Mouse (Mus musculus) neural tube, embryonic 13.5 days (tissue): Measurements from ENCODE around the gene Sipa1l1. TPM values are rescaled to one million over a fixed set of nuclear protein-coding genes. Genes with fewer than 3 reads are reported as not detected.
"Not testable (repeated sequence)": the region's sequence is repeated elsewhere in the genome, so short reads cannot be mapped to it uniquely, and the experiment has no call there.

ENCODE experiments used
- ATAC-seq: fragments of 200-750 bp; cut with Nextera tagmentation; 2 replicates; pipeline ENCODE4 v1.8.0; 2017; ENCODE audit warnings: low read depth, mild to moderate bottlenecking, moderate TSS enrichment, moderate library complexity
- H3K27ac ChIP-seq: fragments of 300-500 bp; sonication (generic); replicated peaks from 2 replicates; pipeline ENCODE4 v1.5.1; 2015; ENCODE audit warnings: moderate library complexity, mild to moderate bottlenecking, inconsistent platforms
- H3K27me3 ChIP-seq: fragments of 300-500 bp; sonication (generic); 2 replicates; pipeline ENCODE4 v1.6.1; 2015; ENCODE audit warnings: mild to moderate bottlenecking, inconsistent platforms
- H3K36me3 ChIP-seq: fragments of 300-500 bp; sonication (generic); 2 replicates; pipeline ENCODE4 v1.6.1; 2015; ENCODE audit warnings: mild to moderate bottlenecking, inconsistent platforms
- H3K4me1 ChIP-seq: fragments of 300-500 bp; sonication (generic); replicated peaks from 2 replicates; pipeline ENCODE4 v1.6.1; 2015; ENCODE audit warnings: inconsistent platforms
- H3K4me2 ChIP-seq: fragments of 300-500 bp; sonication (generic); 2 replicates; pipeline ENCODE4 v1.6.1; 2015; ENCODE audit warnings: inconsistent platforms, mild to moderate bottlenecking, moderate library complexity
- H3K4me3 ChIP-seq: fragments of 300-500 bp; sonication (generic); 2 replicates; pipeline ENCODE4 v1.5.1; 2015; ENCODE audit warnings: mild to moderate bottlenecking, inconsistent platforms
- H3K9ac ChIP-seq: fragments of 300-500 bp; sonication (generic); 2 replicates; pipeline ENCODE4 v1.6.1; 2015; ENCODE audit warnings: moderate library complexity, mild to moderate bottlenecking, inconsistent platforms
- H3K9me3 ChIP-seq: fragments of 300-500 bp; sonication (generic); 2 replicates; pipeline ENCODE4 v1.6.1; 2016; ENCODE audit warnings: inconsistent platforms
- WGBS: fragments of 180-500 bp; shearing (Covaris S2); methylation state at CpG from one replicate; pipeline ENCODE4 v1.1.7; 2015; 5-methylcytosine and 5-hydroxymethylcytosine counted together
- polyA plus RNA-seq: library from polyadenylated mRNA; unstranded; fragments of >200 nt; fragmentation: Nextera tagmentation; extraction: Ambion mirVana; gene quantifications from 2 replicates; pipeline ENCODE4 v1.2.1, GENCODE M21; 2015

The Sipa1l1 gene
- polyA plus RNA-seq, 1 experiment from 2014 or later = 11.6 TPM

DNA sequence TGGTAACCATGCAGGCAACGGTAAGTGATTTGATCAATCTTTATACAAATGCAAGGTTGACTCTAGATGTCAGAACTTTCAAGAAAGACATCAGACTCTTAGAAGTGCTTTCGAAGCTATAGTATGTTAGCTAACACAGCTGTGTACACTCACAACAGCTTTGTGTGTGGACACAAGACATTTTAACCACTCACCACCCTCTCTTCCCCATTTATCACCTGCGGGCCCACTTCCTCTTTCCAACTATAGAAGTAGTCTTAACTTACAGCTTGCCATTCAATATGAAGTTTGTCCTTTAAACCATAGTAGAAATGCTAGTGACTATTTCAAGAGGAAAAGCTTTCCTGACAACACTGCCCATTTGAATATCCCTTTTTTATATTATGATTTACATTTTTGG lies 303.7 kb downstream of the Sipa1l1 start:
- Histone ChIP-seq H3K9me3 (no peaks in the 10 kb centered on the region), H3K4me2 (no peak overlapping the region), H3K27ac (no peak overlapping the region), H3K36me3 (no peaks in the 10 kb centered on the region), H3K9ac (no peak overlapping the region), H3K27me3 (no peaks in the 10 kb centered on the region), H3K4me1 (0 out of 2 replicates have a peak, but pooled peaks cover 13% of the 10 kb centered on the region), H3K4me3 (no peak overlapping the region)
- WGBS = 85% methylated on average over 3 of the region's 3 CpGs
- no peak for ATAC-seq

DNA sequence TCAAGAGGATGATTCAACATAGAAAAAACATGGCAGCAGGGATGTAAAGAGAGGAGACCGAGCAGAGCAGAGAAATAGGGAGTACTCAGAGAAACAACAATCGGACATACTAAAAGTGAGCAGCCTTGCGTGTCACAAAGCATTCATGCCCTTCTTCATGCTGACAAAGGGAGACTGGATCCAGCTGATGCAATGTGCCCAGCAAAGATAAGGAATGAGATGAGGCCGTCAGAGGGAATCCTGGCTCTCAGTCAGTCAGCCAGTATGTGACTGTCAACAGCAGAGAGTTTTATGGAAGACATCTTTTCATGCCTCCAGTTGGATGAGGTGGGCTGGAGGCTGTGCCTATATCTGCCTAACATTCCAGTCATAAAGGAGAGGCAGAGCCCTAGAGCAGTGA lies 304.1 kb downstream of the Sipa1l1 start:
- Histone ChIP-seq H3K4me1 (peaks cover 17% of the 10 kb centered on the region; the same call in 1 of the 2 replicates), H3K27me3 (no peaks in the 10 kb centered on the region), H3K9ac (no peak overlapping the region), H3K27ac (no peak overlapping the region), H3K36me3 (no peaks in the 10 kb centered on the region), H3K4me3 (no peak overlapping the region), H3K4me2 (no peak overlapping the region), H3K9me3 (no peaks in the 10 kb centered on the region)
- 89% methylated on average over 4 of the region's 4 CpGs for WGBS
- ATAC-seq = no peak

DNA sequence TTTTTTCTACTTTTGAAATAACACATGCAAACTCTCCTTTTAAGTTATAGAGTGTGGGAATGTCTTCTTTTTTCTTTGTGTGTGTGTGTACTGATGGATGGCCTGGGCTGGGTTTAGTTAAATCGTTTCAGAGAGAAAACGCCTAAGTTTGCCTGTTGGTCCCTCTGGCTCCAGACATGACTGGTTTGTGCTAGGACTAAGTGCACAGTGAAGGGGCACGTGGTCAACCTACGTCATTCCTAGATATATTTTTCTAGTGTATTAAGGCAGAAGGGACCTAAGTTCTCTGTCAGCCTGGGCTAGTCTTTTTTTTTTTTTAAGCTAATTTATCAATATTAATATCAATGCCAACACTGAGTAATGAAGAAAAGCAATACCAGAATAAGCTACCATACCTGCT lies 305.3 kb downstream of the Sipa1l1 start:
- H3K9ac ChIP-seq = no peak overlapping the region
- no peak overlapping the region for H3K4me3 ChIP-seq
- no peaks in the 10 kb centered on the region for H3K27me3 ChIP-seq
- no peak for ATAC-seq
- H3K4me1 ChIP-seq = peaks cover 25% of the 10 kb centered on the region; the same call in 1 of the 2 replicates
- H3K36me3 ChIP-seq = no peaks in the 10 kb centered on the region
- no peak overlapping the region for H3K4me2 ChIP-seq
- H3K9me3 ChIP-seq = no peaks in the 10 kb centered on the region
- 83% methylated on average over 4 of the region's 4 CpGs for WGBS
- no peak overlapping the region for H3K27ac ChIP-seq

DNA sequence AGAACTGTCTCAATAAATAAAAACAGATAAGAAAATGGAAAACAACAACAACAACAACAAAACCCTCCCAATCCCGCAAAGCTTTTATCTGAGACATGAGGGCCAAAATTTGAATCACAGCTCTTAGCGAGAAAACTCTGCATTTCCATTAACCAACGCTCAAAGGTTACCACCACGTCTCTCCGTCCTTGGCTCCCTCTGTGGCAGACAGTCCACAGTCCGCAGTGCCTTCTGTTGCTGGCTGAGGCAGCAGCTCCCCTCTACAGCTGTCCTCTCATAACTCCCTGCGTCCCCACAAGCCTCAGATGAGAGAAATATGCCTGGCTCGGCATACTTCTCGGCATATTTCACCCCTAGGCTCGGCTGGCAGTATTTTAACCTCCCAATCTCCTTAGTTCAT lies 306.9 kb downstream of the Sipa1l1 start:
- WGBS = 84% methylated on average over 10 of the region's 10 CpGs
- H3K27me3 ChIP-seq = no peaks in the 10 kb centered on the region

DNA sequence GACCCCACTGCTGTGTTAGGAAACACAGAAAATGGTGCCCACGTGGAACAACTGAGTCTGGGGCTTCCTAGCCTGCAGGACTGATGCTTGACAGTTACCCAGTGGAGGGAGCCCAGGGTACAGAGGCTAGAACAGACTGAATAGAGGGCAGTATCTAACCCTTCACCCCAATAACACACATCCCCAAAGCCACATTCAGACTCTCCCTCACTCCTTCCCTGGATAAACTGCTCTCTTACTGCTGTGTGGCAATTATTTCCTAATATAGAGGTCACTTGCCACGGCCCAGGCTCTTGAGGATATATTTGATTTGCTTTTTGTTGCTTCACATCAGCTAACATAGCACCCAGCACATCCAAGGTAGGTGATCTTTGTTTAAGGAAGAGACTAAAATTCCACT lies 307.5 kb downstream of the Sipa1l1 start:
- no peak overlapping the region for H3K27ac ChIP-seq
- WGBS = 51% methylated on average over 2 of the region's 2 CpGs
- H3K9ac ChIP-seq = no peak overlapping the region
- H3K4me3 ChIP-seq = no peak overlapping the region
- no peak overlapping the region for H3K4me2 ChIP-seq
- H3K9me3 ChIP-seq = no peaks in the 10 kb centered on the region
- H3K27me3 ChIP-seq = no peaks in the 10 kb centered on the region
- peaks cover 14% of the 10 kb centered on the region; the same call in 1 of the 2 replicates for H3K4me1 ChIP-seq
- ATAC-seq = no peak
- H3K36me3 ChIP-seq = no peaks in the 10 kb centered on the region

More for the DNA sequence above, 306.9 kb downstream of the Sipa1l1 start:
- Histone ChIP-seq H3K9ac (no peak overlapping the region), H3K9me3 (no peaks in the 10 kb centered on the region), H3K27ac (no peak overlapping the region), H3K36me3 (no peaks in the 10 kb centered on the region), H3K4me2 (no peak overlapping the region), H3K4me3 (no peak overlapping the region), H3K4me1 (peaks cover 15% of the 10 kb centered on the region; the same call in 1 of the 2 replicates)
- ATAC-seq = no peak

DNA sequence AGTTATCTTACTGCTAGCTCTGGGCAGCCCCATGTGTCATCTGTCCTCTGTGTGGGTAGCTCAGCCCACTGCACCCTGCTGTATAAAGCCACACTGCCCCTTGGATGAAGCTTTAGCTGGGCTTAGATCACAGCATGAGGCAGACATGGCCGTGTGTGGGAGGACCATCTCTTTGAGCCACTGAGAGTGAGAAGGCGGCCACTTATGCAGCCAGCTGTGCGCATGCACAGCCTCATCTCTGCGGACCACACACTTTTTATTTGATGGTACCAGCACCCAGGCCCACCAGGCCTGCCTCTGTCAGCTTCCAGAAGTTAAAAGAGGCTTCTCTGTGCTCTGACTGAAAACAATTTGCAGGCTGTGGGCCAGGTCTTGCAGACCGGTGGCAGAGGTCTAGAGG lies 308.7 kb downstream of the Sipa1l1 start:
- ATAC-seq = no peak
- Histone ChIP-seq H3K9ac (no peak overlapping the region), H3K4me2 (no peak overlapping the region), H3K4me1 (peaks cover 14% of the 10 kb centered on the region; the same call in 1 of the 2 replicates), H3K27ac (no peak overlapping the region), H3K9me3 (no peaks in the 10 kb centered on the region), H3K27me3 (no peaks in the 10 kb centered on the region), H3K36me3 (no peaks in the 10 kb centered on the region), H3K4me3 (no peak overlapping the region)
- 31% methylated on average over 5 of the region's 5 CpGs for WGBS

DNA sequence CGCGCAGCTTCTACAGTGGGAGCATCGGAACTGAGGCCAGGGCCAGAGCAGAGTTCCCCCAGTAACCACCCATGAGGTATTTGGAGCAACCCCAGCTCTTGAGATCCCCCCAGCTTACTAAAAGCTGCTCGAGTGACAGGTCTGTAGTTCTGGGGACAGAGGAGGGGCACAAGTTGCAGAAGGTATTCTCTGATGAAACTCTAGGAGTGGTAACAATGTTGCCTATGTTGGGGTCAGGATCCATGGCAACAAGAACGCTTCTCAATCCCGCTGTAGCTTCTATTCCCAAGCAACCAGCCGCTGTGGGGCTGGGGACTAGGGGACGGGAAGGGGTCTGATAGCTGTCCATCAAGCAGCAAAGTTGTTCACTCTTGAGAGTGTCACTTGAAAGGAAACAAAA lies 309.1 kb downstream of the Sipa1l1 start:
- Histone ChIP-seq H3K4me1 (peaks cover 14% of the 10 kb centered on the region; the same call in 1 of the 2 replicates), H3K27me3 (no peaks in the 10 kb centered on the region), H3K9ac (no peak overlapping the region), H3K4me2 (no peak overlapping the region), H3K4me3 (no peak overlapping the region), H3K27ac (no peak overlapping the region), H3K9me3 (no peaks in the 10 kb centered on the region), H3K36me3 (no peaks in the 10 kb centered on the region)
- 30% methylated on average over 8 of the region's 8 CpGs for WGBS
- ATAC-seq = no peak

DNA sequence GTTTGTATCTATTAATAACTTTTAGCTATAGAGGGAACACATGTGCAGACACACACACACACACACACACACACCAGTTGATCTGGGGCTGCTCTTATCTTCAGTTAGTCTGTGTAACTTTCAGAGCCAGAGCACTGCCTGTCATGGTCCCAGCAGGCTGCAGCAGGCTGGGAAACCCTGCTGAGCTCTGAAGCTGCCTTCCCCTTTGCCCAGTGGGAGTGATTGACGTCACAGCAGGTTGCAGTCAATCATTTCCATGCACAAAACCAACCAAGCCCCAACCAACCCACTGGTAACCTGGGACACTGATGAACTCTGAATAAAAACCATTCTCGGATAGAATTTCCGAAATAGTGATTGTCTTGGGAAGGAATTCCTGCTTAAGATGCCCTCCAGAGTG lies 310.3 kb downstream of the Sipa1l1 start:
- Histone ChIP-seq H3K9me3 (no peaks in the 10 kb centered on the region), H3K4me1 (peaks cover 14% of the 10 kb centered on the region; the same call in 1 of the 2 replicates), H3K4me3 (no peak overlapping the region), H3K4me2 (no peak overlapping the region), H3K9ac (no peak overlapping the region), H3K27me3 (no peaks in the 10 kb centered on the region), H3K36me3 (no peaks in the 10 kb centered on the region), H3K27ac (no peak overlapping the region)
- 48% methylated on average over 3 of the region's 3 CpGs for WGBS
- no peak for ATAC-seq

DNA sequence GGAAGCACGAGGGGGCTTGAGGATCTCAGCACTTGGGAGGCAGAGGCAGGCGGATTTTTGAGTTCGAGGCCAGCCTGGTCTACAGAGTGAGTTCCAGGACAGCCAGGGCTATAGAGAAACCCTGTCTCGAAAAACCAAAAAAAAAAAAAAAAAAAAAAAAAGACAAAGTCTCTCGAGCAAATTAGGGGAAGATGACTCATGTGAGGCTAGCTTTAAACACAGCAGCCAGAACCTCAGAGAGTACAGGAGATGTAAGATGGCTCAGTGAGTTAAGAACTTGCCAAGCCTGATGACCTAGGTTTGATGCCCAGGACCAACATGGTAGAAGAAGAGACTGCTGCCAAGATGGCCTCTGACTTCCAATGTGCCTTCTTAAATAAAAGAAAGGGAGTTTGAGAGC lies 311.3 kb downstream of the Sipa1l1 start:
- not testable (repeated sequence) for H3K9ac ChIP-seq, H3K4me3 ChIP-seq, H3K9me3 ChIP-seq, H3K27me3 ChIP-seq, ATAC-seq, H3K27ac ChIP-seq, H3K4me2 ChIP-seq, H3K36me3 ChIP-seq
- 73% methylated on average over 5 of the region's 5 CpGs for WGBS
- peaks cover 14% of the 10 kb centered on the region; the same call in 1 of the 2 replicates for H3K4me1 ChIP-seq

DNA sequence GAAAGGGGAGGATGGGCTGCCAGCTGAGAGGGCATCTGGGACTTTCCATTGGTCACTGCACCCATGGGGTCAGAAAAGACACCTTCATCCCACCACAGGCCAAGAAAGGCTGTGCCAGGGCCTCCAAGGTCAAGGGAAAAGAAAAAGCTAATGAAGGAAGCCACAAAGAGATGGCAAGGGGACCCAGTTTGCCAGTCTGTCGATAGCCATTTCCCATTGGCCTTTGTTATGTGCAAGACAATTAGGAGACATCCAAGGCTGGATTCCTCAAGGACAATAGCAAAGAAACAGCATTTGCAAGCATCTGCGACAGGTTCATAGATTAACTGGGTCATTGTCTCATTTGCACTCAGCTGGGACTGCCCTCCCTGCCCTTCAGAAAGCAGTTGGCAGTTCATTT lies 316.3 kb downstream of the Sipa1l1 start:
- Histone ChIP-seq H3K27ac (no peak overlapping the region), H3K4me2 (no peak overlapping the region), H3K9me3 (no peaks in the 10 kb centered on the region), H3K4me3 (no peak overlapping the region), H3K27me3 (no peaks in the 10 kb centered on the region), H3K4me1 (no peaks in the 10 kb centered on the region), H3K9ac (no peak overlapping the region), H3K36me3 (no peaks in the 10 kb centered on the region)
- ATAC-seq = no peak
- 30% methylated on average over 2 of the region's 2 CpGs for WGBS

DNA sequence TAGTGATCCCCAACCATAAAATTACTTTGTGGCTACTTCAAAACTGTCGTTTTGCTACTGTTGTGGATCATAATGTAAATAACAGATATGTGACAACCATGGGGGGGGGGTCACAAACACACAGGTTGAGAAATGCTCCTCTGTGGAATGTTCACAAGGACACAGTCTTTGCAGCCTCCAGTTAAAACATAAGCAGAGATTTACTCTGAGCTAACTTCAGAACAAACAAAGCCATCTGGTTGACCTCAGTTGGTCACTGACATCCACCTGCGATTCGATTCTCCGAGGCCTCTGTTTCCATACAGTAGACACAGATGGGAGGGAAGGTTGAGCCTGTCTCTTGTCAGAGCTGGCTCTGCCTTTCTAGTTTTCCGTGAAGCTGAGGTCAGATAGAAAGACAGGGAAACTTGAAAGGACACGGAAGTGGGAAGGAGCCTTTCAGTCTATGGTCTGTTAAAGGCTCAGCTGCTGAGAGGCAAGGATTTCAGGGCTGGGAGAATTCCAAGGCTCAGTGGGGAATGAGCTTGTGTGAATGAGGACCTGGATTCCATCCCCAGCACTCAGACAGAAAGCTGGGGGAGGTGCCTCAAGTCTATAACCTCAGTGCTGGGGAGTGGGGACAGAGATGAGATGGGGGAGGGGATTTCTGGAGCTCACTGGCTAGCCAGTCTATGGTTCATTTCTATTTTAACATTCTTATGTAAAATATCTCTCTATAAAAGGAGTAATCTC lies 317.9 kb downstream of the Sipa1l1 start:
- Histone ChIP-seq H3K4me1 (no peaks in the 10 kb centered on the region), H3K9ac (no peak overlapping the region), H3K36me3 (no peaks in the 10 kb centered on the region), H3K27ac (no peak overlapping the region), H3K4me3 (no peak overlapping the region), H3K9me3 (no peaks in the 10 kb centered on the region), H3K4me2 (no peak overlapping the region), H3K27me3 (no peaks in the 10 kb centered on the region)
- WGBS = 52% methylated on average over 6 of the region's 6 CpGs
- ATAC-seq = no peak

DNA sequence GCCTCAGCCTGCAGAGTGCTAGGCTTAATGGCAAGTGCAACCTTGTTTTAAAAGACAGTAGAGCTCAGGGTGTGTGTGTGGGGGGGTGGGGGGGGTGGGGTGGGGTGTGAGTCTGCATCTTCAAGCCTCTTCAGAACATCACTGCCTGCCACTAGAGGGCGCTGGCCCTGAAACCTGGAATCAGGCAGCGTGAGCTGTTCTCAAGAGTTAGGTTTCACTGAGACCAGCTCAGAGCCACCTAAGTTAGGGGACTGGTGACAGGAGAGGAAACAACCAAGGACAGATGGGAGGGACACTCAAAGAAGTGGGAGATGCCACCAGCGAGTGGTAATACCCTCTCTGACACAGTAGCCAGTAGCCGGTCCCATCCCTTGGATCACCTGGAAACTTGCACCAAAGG lies 320.0 kb downstream of the Sipa1l1 start:
- no peaks in the 10 kb centered on the region for H3K9me3 ChIP-seq
- WGBS = 62% methylated on average over 4 of the region's 4 CpGs
- no peak overlapping the region for H3K9ac ChIP-seq
- no peak overlapping the region for H3K4me2 ChIP-seq
- H3K4me3 ChIP-seq = no peak overlapping the region
- ATAC-seq = no peak
- no peak overlapping the region for H3K27ac ChIP-seq
- no peaks in the 10 kb centered on the region for H3K4me1 ChIP-seq
- H3K27me3 ChIP-seq = no peaks in the 10 kb centered on the region
- H3K36me3 ChIP-seq = no peaks in the 10 kb centered on the region

DNA sequence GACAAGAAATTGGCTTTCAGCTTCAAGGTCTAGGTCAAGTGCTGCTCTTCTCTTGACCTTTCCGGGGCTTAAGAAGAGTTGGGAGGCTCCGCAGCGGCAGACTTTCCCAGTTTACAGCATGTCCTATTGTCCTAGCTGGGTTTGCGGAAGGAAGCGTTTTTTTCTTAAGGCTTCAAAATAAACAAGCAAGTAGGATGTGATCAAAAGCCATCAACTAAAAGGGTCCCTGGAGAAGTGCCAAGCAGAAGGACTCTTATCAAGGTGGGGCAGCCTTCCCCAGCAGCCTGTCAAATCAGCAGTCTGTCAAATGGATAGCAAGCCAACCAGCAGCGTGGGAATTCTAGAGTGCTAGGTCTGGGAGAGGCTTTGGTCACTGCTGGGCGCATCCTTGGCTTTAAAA lies 320.5 kb downstream of the Sipa1l1 start:
- no peak overlapping the region for H3K4me3 ChIP-seq
- no peak overlapping the region for H3K27ac ChIP-seq
- 81% methylated on average over 7 of the region's 7 CpGs for WGBS
- H3K9ac ChIP-seq = no peak overlapping the region
- no peaks in the 10 kb centered on the region for H3K27me3 ChIP-seq
- no peak overlapping the region for H3K4me2 ChIP-seq
- no peak for ATAC-seq
- H3K9me3 ChIP-seq = no peaks in the 10 kb centered on the region
- H3K4me1 ChIP-seq = no peaks in the 10 kb centered on the region
- H3K36me3 ChIP-seq = no peaks in the 10 kb centered on the region
